Mouse (Mus musculus): ENCODE data around the gene I0C0044D17Rik.

GRCm38 (mm10) chr4:98826701-98827100, 3.1 kb upstream of the I0C0044D17Rik start:
- TF ChIP-seq CHD2 (IDR thresholded peaks at IDR 0.05; ENCODE audit: low read depth, low read length) (no peak), HCFC1 (IDR thresholded peaks at IDR 0.05; ENCODE audit: borderline replicate concordance, insufficient read depth, low read length) (no peak)

Measured in ES-E14 (cell line).